Mouse (Mus musculus) hindbrain, embryonic 13.5 days (tissue): ENCODE measurements at regions not wholly inside any gene's neighbourhood (a gene's known extent, or its start where the extent isn't known, plus 50 kb on each side); places are given as distances from the start of the nearest gene placed in this dataset.
A peak's percentile ranks its signal among the peaks of the same experiment; 100 is the strongest.

Experiments used
- ATAC-seq: fragments of 200-750 bp; cut with Nextera tagmentation; 2 replicates; pipeline ENCODE4 v1.8.0; 2017; ENCODE audit warnings: moderate TSS enrichment; ENCODE audit not compliant: low FRiP score
- H3K27ac ChIP-seq: fragments of 300-500 bp; sonication (generic); 2 replicates; pipeline ENCODE4 v1.5.1; 2015; ENCODE audit warnings: inconsistent platforms, mild to moderate bottlenecking, moderate library complexity
- H3K27me3 ChIP-seq: fragments of 300-500 bp; sonication (generic); 2 replicates; pipeline ENCODE4 v1.6.1; 2015; ENCODE audit warnings: mild to moderate bottlenecking, inconsistent platforms
- H3K36me3 ChIP-seq: fragments of 300-500 bp; sonication (generic); 2 replicates; pipeline ENCODE4 v1.6.1; 2015; ENCODE audit warnings: mild to moderate bottlenecking, inconsistent platforms
- H3K4me1 ChIP-seq: fragments of 300-500 bp; sonication (generic); replicated peaks from 2 replicates; pipeline ENCODE4 v1.6.1; 2015; ENCODE audit warnings: inconsistent platforms
- H3K4me2 ChIP-seq: fragments of 300-500 bp; sonication (generic); 2 replicates; pipeline ENCODE4 v1.6.1; 2015; ENCODE audit warnings: inconsistent platforms, mild to moderate bottlenecking, moderate library complexity
- H3K4me3 ChIP-seq: fragments of 300-500 bp; sonication (generic); 2 replicates; pipeline ENCODE4 v1.5.1; 2015; ENCODE audit warnings: mild to moderate bottlenecking, inconsistent platforms
- H3K9ac ChIP-seq: fragments of 300-500 bp; sonication (generic); 2 replicates; pipeline ENCODE4 v1.6.1; 2015; ENCODE audit warnings: mild to moderate bottlenecking, inconsistent platforms
- H3K9me3 ChIP-seq: fragments of 300-500 bp; sonication (generic); 2 replicates; pipeline ENCODE4 v1.6.1; 2016; ENCODE audit warnings: inconsistent platforms
- WGBS: fragments of 180-500 bp; shearing (Covaris S2); methylation state at CpG from one replicate; pipeline ENCODE4 v1.1.7; 2015; 5-methylcytosine and 5-hydroxymethylcytosine counted together

DNA sequence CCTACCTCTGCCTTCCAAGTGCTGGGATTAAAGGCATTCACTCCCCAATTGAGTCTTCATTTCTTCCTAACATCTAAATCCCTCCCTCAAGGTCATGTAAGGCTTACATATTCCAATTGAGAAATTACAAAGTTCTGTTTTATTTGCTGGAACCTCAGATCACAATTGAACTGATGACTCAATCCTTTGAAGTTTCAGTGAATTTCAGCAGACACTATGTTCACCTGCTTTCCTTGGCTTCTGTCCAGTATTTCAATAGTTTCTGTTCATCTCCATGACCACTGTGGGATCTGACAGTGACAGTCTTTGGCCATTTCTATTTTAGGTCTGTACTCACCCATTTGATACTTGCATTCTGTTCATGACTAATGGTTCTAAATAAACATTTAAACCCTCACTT is 241.9 kb upstream of the Cdh12 start:
- H3K36me3 ChIP-seq, result no peaks in the 10 kb centered on the region

DNA sequence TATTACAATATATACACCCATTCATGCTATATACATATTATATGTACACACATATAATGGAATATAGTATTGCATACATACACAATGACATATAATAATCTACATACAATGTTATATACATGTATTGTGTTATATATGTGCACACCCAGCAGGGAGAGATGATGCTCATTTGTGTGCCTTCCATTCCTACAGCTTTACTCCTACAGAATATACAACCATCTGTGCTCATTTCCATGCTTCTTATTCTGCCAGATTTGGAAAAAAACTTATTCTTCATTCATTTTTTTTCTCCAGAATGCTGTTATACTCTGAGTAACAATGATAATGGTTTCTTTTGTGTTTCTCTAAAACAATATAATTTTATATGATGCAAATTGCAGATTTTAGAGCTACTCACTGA is 227.0 kb upstream of the Cdh12 start:
- H3K27ac ChIP-seq, result no peak overlapping the region
- no peak overlapping the region for H3K9ac ChIP-seq
- no peaks in the 10 kb centered on the region for H3K4me1 ChIP-seq
- no peaks in the 10 kb centered on the region for H3K36me3 ChIP-seq
- H3K9me3 ChIP-seq, result no peaks in the 10 kb centered on the region
- ATAC-seq, result no peak
- no peaks in the 10 kb centered on the region for H3K27me3 ChIP-seq
- no peak overlapping the region for H3K4me3 ChIP-seq
- no peak overlapping the region for H3K4me2 ChIP-seq

More for the DNA sequence above, 241.9 kb upstream of the Cdh12 start:
- Histone ChIP-seq H3K9me3 (no peaks in the 10 kb centered on the region), H3K4me1 (no peaks in the 10 kb centered on the region), H3K4me2 (no peak overlapping the region), H3K27me3 (no peaks in the 10 kb centered on the region), H3K27ac (no peak overlapping the region), H3K9ac (no peak overlapping the region), H3K4me3 (no peak overlapping the region)
- no peak for ATAC-seq

DNA sequence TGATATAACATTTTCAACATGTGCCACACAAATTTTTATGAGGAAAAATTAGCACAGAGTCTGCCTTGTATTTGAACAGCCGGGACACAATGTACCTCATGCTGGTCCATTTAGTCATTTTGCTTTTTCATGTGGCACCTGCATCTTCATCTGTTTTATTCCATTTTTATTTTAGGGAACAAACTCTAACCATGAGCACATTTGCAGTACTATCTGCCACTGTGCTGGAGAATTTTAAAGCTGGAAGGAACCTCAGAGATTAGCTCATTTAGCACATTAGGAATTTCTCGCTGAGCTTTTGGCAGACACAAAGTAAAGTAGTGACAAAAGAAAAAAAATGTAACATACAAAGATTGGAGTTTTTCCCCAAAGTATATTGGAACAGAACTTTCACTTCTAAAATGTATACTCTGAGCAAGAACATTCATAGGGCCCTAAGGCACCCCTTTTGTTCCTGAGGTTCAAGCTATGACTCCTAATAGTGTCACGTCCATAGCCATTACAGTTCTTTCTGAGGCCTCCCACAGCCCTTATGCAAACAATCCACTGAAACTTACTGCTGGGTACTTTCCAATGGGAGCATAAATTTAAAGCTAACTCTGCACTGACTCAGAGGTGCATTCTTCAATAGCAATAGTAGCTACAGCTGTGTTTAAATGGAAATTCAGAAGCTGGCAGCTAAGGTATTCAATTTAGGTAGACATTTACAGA is 225.6 kb upstream of the Cdh12 start:
- Histone ChIP-seq H3K27ac (no peak overlapping the region), H3K4me2 (no peak overlapping the region), H3K27me3 (no peaks in the 10 kb centered on the region), H3K36me3 (no peaks in the 10 kb centered on the region), H3K9ac (no peak overlapping the region), H3K9me3 (no peaks in the 10 kb centered on the region), H3K4me1 (no peaks in the 10 kb centered on the region), H3K4me3 (no peak overlapping the region)
- no peak for ATAC-seq
- 85% methylated on average over 3 of the region's 3 CpGs for WGBS

DNA sequence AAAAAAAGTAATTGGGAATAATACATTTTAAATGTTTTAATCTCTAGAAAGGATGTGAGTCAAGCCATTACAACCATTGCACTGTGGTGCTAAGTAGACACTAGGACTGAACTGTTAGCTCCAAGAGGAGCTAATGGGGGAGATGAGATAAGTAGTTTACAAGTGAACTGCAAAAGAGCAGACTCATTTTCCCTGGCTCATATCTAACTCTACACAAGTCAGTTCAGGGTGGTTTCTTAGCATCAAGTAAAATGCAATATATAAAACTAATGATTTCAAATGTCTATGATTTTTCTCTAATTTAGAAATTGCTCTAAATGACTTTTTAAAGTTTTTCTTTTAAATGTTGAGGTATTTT is 225.1 kb upstream of the Cdh12 start:
- no peak overlapping the region for H3K4me3 ChIP-seq
- ATAC-seq, result no peak
- no peak overlapping the region for H3K9ac ChIP-seq
- no peaks in the 10 kb centered on the region for H3K4me1 ChIP-seq
- H3K27me3 ChIP-seq, result no peaks in the 10 kb centered on the region
- H3K9me3 ChIP-seq, result no peaks in the 10 kb centered on the region
- H3K27ac ChIP-seq, result no peak overlapping the region
- no peak overlapping the region for H3K4me2 ChIP-seq
- no peaks in the 10 kb centered on the region for H3K36me3 ChIP-seq

- no peaks in the 10 kb centered on the region for H3K4me1 ChIP-seq
- no peak overlapping the region for H3K9ac ChIP-seq
- H3K27me3 ChIP-seq, result no peaks in the 10 kb centered on the region
- no peak overlapping the region for H3K27ac ChIP-seq
- no peaks in the 10 kb centered on the region for H3K36me3 ChIP-seq
- 79% methylated on average over 4 of the region's 4 CpGs for WGBS
- H3K4me2 ChIP-seq, result no peak overlapping the region
- H3K4me3 ChIP-seq, result no peak overlapping the region
- peak; percentile 69 for ATAC-seq
- H3K9me3 ChIP-seq, result no peaks in the 10 kb centered on the region
Observed at GRCm38 (mm10) chr15:20265367-20265900, 183.6 kb upstream of the Cdh12 start.

GRCm38 (mm10) chr15:20313917-20314316 is 135.1 kb upstream of the Cdh12 start:
- 71% methylated on average over 1 of the region's 1 CpGs for WGBS
- no peaks in the 10 kb centered on the region for H3K36me3 ChIP-seq
- no peaks in the 10 kb centered on the region for H3K27me3 ChIP-seq
- no peak overlapping the region for H3K4me3 ChIP-seq
- H3K9me3 ChIP-seq, result no peaks in the 10 kb centered on the region
- no peak for ATAC-seq
- H3K27ac ChIP-seq, result no peak overlapping the region
- H3K9ac ChIP-seq, result no peak overlapping the region
- no peaks in the 10 kb centered on the region for H3K4me1 ChIP-seq
- H3K4me2 ChIP-seq, result no peak overlapping the region

DNA sequence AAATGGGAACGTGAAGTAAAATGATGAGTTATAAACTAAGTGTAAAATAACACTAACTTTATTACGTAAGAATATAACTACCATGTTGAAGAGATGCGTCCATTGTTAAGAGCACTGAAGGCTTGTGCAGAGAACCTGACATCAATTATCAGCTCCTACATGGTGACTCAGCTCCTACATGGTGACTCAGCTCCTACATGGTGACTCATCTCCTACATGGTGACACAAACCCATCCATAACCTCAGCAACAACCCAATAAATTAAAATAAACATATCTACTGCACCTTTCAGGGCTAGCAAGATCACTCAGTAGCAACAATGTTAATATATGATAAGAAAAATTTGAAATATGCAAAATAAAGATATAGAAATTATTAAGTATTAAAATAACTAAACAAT is 125.5 kb upstream of the Cdh12 start:
- WGBS, result 92% methylated on average over 3 of the region's 3 CpGs
- Histone ChIP-seq H3K27ac (no peak overlapping the region), H3K36me3 (no peaks in the 10 kb centered on the region), H3K4me3 (no peak overlapping the region), H3K4me2 (no peak overlapping the region), H3K4me1 (no peaks in the 10 kb centered on the region), H3K27me3 (no peaks in the 10 kb centered on the region), H3K9me3 (no peaks in the 10 kb centered on the region), H3K9ac (no peak overlapping the region)
- no peak for ATAC-seq
